Mouse (Mus musculus) retina, postnatal 7 days (tissue): ENCODE results near the gene Rfx8.
A peak's percentile ranks its signal among the peaks of the same experiment; 100 is the strongest.

Experiments
- DNase-seq: peaks from one replicate; pipeline ENCODE4 v3.0.0-alpha.2; 2012; ENCODE audit warnings: low read depth, low spot score

Gene Rfx8

GRCm38 (mm10) chr1:39734881-39735280 lies 14.1 kb upstream of the Rfx8 start:
- DNase-seq, result no peak

- DNase-seq, result no peak
Observed at GRCm38 (mm10) chr1:39734311-39734710, 13.5 kb upstream of the Rfx8 start.

- no peak for DNase-seq
Observed at GRCm38 (mm10) chr1:39733876-39734275, 13.1 kb upstream of the Rfx8 start.

- no peak for DNase-seq
Observed at GRCm38 (mm10) chr1:39732081-39732480, 11.3 kb upstream of the Rfx8 start.

GRCm38 (mm10) chr1:39731543-39731942 lies 10.7 kb upstream of the Rfx8 start:
- DNase-seq, result no peak

- DNase-seq, result no peak
Observed at GRCm38 (mm10) chr1:39730868-39731267, 10.1 kb upstream of the Rfx8 start.

GRCm38 (mm10) chr1:39729919-39730318 lies 9.1 kb upstream of the Rfx8 start:
- no peak for DNase-seq

- no peak for DNase-seq
Observed at GRCm38 (mm10) chr1:39721351-39721726, 542 bp upstream of the Rfx8 start.

GRCm38 (mm10) chr1:39720186-39720585 lies 611 bp downstream of the Rfx8 start:
- DNase-seq, result no peak

- no peak for DNase-seq
Observed at GRCm38 (mm10) chr1:39715551-39715950, 5.2 kb downstream of the Rfx8 start.

- no peak for DNase-seq
Observed at GRCm38 (mm10) chr1:39714729-39715128, 6.1 kb downstream of the Rfx8 start.

GRCm38 (mm10) chr1:39713842-39714658 lies 6.7 kb downstream of the Rfx8 start:
- DNase-seq, result no peak

GRCm38 (mm10) chr1:39713300-39713699 lies 7.5 kb downstream of the Rfx8 start:
- no peak for DNase-seq

GRCm38 (mm10) chr1:39712261-39712660 lies 8.5 kb downstream of the Rfx8 start:
- DNase-seq, result no peak

GRCm38 (mm10) chr1:39710604-39711003 lies 10.2 kb downstream of the Rfx8 start:
- DNase-seq, result no peak

- no peak for DNase-seq
Observed at GRCm38 (mm10) chr1:39710016-39710415, 10.8 kb downstream of the Rfx8 start.

GRCm38 (mm10) chr1:39708778-39709177 lies 12.0 kb downstream of the Rfx8 start:
- no peak for DNase-seq

- no peak for DNase-seq
Observed at GRCm38 (mm10) chr1:39702216-39703046, 18.4 kb downstream of the Rfx8 start.

GRCm38 (mm10) chr1:39701274-39701602 lies 19.6 kb downstream of the Rfx8 start:
- peak; percentile 21 for DNase-seq

- DNase-seq, result no peak
Observed at GRCm38 (mm10) chr1:39700599-39701273, 20.1 kb downstream of the Rfx8 start.

- no peak for DNase-seq
Observed at GRCm38 (mm10) chr1:39698456-39698855, 22.3 kb downstream of the Rfx8 start.

- DNase-seq, result no peak
Observed at GRCm38 (mm10) chr1:39695198-39695597, 25.6 kb downstream of the Rfx8 start.
